Mouse (Mus musculus): ENCODE measurements around the gene Wnt7b. TPM values are rescaled to one million over a fixed set of nuclear protein-coding genes. Genes with fewer than 3 reads are reported as not detected.

Gene Wnt7b
- polyA plus RNA-seq, 1 experiment from 2014 or later: 38.0 TPM

DNA sequence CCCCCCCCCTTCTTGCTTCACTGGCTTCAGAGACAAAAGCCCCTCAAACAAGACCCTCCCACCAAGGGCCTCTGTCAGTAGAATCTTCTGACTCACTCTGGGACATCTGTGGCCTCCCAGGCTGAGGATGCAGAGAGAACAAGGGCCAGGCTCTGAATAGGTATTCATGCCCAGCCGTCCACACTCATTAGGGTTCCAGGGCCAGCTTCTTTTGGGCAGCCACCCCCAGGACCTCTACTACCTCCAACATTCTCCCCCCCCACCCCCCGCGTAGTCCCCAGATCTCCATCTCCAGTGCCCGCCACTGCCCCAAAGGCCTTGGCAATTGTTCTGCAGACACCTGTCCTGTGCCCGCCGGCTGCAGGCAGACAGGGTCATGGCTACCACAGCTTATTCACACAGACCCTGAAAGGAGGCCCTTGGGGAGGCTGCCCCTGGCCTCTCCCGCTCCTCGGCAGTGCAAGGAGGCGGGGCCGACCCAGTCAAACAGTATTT is 84.2 kb downstream of the Wnt7b start:
- 8% methylated on average over 10 of the region's 10 CpGs for WGBS
- ATAC-seq (ENCODE audit: low FRiP score, low TSS enrichment) (peak; percentile 68; the same call in 1 of the 2 replicates), DNase-seq (peak; percentile 71)
- Histone ChIP-seq H3K4me2 (ENCODE audit: low read length) (no peak overlapping the region), H3K9ac (replicated peaks; ENCODE audit: low read length) (no peak overlapping the region), H3K4me3 (replicated peaks; ENCODE audit: low read depth, low read length) (no peak overlapping the region), H3K27me3 (ENCODE audit: control insufficient read depth, insufficient read depth, low read length) (no peaks in the 10 kb centered on the region), H3K9me3 (ENCODE audit: control insufficient read depth, low read length) (no peaks in the 10 kb centered on the region), H3K27ac (replicated peaks; ENCODE audit: low read depth, low read length) (peak overlapping the region; percentile 49), H3K36me3 (ENCODE audit: control insufficient read depth, insufficient read depth, low read length) (no peaks in the 10 kb centered on the region), H3K4me1 (ENCODE audit: control insufficient read depth, insufficient read depth, low read length) (peaks cover 24% of the 10 kb centered on the region)

DNA sequence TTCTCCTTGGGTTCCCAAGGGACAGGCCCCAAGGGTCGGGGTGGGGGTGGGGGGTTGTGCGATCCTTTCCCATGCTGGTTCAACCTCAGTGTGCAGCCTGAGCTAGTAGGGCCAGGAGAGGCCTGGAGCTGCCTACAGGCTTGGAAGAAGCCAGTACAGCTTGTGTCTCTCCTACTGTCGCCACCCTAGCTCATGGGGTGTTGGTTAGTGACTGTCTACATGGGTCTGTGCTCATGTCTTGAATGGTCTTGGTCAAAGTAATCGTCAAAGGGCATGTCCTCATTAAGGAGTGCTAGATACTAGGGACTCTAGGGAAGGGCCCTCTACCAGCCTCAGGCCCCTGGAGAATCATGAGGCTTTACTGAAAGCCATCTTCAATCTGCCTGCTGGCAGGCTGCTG is 84.7 kb downstream of the Wnt7b start:
- Histone ChIP-seq H3K27ac (replicated peaks; ENCODE audit: low read depth, low read length) (peak overlapping the region; percentile 63), H3K27me3 (ENCODE audit: control insufficient read depth, insufficient read depth, low read length) (no peaks in the 10 kb centered on the region), H3K36me3 (ENCODE audit: control insufficient read depth, insufficient read depth, low read length) (no peaks in the 10 kb centered on the region), H3K4me3 (replicated peaks; ENCODE audit: low read depth, low read length) (no peak overlapping the region), H3K9ac (replicated peaks; ENCODE audit: low read length) (no peak overlapping the region), H3K4me1 (ENCODE audit: control insufficient read depth, insufficient read depth, low read length) (peaks cover 24% of the 10 kb centered on the region), H3K9me3 (ENCODE audit: control insufficient read depth, low read length) (no peaks in the 10 kb centered on the region), H3K4me2 (ENCODE audit: low read length) (no peak overlapping the region)
- DNase-seq (no peak), ATAC-seq (ENCODE audit: low FRiP score, low TSS enrichment) (peak; percentile 57; the same call in 1 of the 2 replicates)
- 71% methylated on average over 4 of the region's 4 CpGs for WGBS

DNA sequence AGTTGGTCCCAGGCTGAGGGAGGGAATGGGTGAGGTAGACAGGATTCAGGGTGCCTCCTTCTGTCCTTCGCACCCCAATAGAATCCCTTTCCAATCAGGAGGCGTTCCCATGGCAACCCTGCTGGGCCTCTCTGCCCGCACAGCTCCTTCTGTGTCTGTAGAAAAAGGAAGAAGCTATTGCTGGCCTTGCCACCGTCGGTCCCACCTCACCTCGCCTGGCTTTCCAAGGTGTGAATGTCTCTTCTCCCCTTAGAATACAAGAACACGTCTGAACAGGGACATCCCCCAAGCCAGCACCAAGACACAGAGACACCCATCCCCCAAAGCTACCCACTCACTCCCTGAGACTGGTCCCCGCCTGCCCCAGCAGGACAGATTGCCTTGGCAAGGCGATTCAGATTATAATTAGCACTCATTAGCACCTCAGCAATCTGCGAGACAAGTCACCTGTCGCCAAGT is 88.1 kb downstream of the Wnt7b start:
- peak; percentile 79 for DNase-seq
- H3K36me3 ChIP-seq (ENCODE audit: control insufficient read depth, insufficient read depth, low read length): no peaks in the 10 kb centered on the region
- WGBS: 4% methylated on average over 11 of the region's 11 CpGs

DNA sequence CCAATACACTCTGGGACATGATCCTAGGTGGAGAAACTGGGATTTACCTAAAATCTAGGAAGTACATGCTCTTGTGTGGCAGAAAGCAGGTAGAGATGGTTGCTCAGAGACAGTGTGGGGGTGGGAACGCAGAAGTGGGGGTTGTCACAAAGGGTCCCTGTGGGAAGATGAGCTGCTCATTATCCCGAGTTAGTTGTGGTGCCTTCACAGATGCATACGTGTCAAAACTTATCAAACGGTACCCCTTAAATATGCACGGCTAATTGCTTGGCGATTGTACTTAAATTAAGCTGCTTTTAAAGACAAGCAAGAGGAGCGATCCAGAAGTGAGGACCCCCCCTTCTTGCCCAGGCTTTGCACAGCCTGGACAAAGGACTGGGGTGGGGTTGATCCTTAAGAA is 92.5 kb downstream of the Wnt7b start:
- WGBS: 42% methylated on average over 7 of the region's 7 CpGs

More for the DNA sequence above, 88.1 kb downstream of the Wnt7b start:
- Histone ChIP-seq H3K27me3 (ENCODE audit: control insufficient read depth, insufficient read depth, low read length) (no peaks in the 10 kb centered on the region), H3K4me1 (ENCODE audit: control insufficient read depth, insufficient read depth, low read length) (peaks cover 30% of the 10 kb centered on the region), H3K27ac (replicated peaks; ENCODE audit: low read depth, low read length) (peak overlapping the region; percentile 15; the same call in 1 of the 2 replicates), H3K9me3 (ENCODE audit: control insufficient read depth, low read length) (no peaks in the 10 kb centered on the region), H3K9ac (replicated peaks; ENCODE audit: low read length) (no peak overlapping the region), H3K4me2 (ENCODE audit: low read length) (no peak overlapping the region), H3K4me3 (replicated peaks; ENCODE audit: low read depth, low read length) (no peak overlapping the region)
- peak; percentile 34; the same call in 1 of the 2 replicates for ATAC-seq (ENCODE audit: low FRiP score, low TSS enrichment)

DNA sequence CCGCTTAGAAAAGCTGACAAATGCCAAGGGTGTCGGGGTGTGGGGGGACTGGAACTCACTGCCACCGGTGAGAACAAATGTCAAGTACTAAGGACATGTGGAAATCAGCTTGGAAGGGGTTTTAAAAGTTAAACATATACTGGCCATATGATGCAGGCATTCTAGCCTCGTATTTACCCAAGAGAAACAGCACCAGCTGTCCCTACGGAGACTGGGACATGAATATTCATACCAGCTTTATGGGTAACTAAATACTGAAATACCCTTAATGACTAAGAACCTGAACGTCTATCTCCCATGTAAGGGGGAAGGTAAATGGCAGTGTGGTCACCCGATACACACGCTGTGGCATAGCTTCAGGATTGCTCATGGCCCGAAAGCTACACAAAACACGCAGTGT is 93.4 kb downstream of the Wnt7b start:
- peaks cover 9% of the 10 kb centered on the region for H3K4me1 ChIP-seq (ENCODE audit: control insufficient read depth, insufficient read depth, low read length)
- WGBS: 79% methylated on average over 10 of the region's 10 CpGs
- no peaks in the 10 kb centered on the region for H3K27me3 ChIP-seq (ENCODE audit: control insufficient read depth, insufficient read depth, low read length)
- 0 out of 2 replicates have a peak, but pooled peaks cover 3% of the 10 kb centered on the region for H3K9me3 ChIP-seq (ENCODE audit: control insufficient read depth, low read length)
- no peak for ATAC-seq (ENCODE audit: low FRiP score, low TSS enrichment)
- DNase-seq: no peak
- no peak overlapping the region for H3K4me2 ChIP-seq (ENCODE audit: low read length)
- no peak overlapping the region for H3K4me3 ChIP-seq (replicated peaks; ENCODE audit: low read depth, low read length)
- H3K27ac ChIP-seq (replicated peaks; ENCODE audit: low read depth, low read length): no peak overlapping the region
- no peaks in the 10 kb centered on the region for H3K36me3 ChIP-seq (ENCODE audit: control insufficient read depth, insufficient read depth, low read length)
- H3K9ac ChIP-seq (replicated peaks; ENCODE audit: low read length): no peak overlapping the region

More for the DNA sequence above, 92.5 kb downstream of the Wnt7b start:
- Histone ChIP-seq H3K4me3 (replicated peaks; ENCODE audit: low read depth, low read length) (no peak overlapping the region), H3K27ac (replicated peaks; ENCODE audit: low read depth, low read length) (no peak overlapping the region), H3K4me1 (ENCODE audit: control insufficient read depth, insufficient read depth, low read length) (peaks cover 17% of the 10 kb centered on the region), H3K9ac (replicated peaks; ENCODE audit: low read length) (no peak overlapping the region), H3K9me3 (ENCODE audit: control insufficient read depth, low read length) (0 out of 2 replicates have a peak, but pooled peaks cover 3% of the 10 kb centered on the region), H3K4me2 (ENCODE audit: low read length) (no peak overlapping the region), H3K27me3 (ENCODE audit: control insufficient read depth, insufficient read depth, low read length) (no peaks in the 10 kb centered on the region), H3K36me3 (ENCODE audit: control insufficient read depth, insufficient read depth, low read length) (no peaks in the 10 kb centered on the region)
- DNase-seq (peak; percentile 37), ATAC-seq (ENCODE audit: low FRiP score, low TSS enrichment) (no peak)

Other genes starting within 250 kb of the Wnt7b start
- 528 and 574 TPM in 2 replicates for gene Atxn10, start 246.2 kb downstream of the Wnt7b start, polyA plus RNA-seq (2014; fragmentation: Nextera tagmentation; extraction: Ambion mirVana)
- gene 7530416G11Rik, start 79.2 kb downstream of the Wnt7b start, polyA plus RNA-seq (2014; fragmentation: Nextera tagmentation; extraction: Ambion mirVana): not detected in 2 replicates
- 0.89 and 1.2 TPM in 2 replicates for gene Ppara, start 152.5 kb upstream of the Wnt7b start, polyA plus RNA-seq (2014; fragmentation: Nextera tagmentation; extraction: Ambion mirVana)
- gene Cdpf1, start 229.2 kb upstream of the Wnt7b start, polyA plus RNA-seq (2014; fragmentation: Nextera tagmentation; extraction: Ambion mirVana): 17.9 and 19.4 TPM in 2 replicates
- 0.16 TPM in 1 of 2 replicates, not detected in the other for gene Pkdrej, start 239.3 kb upstream of the Wnt7b start, polyA plus RNA-seq (2014; fragmentation: Nextera tagmentation; extraction: Ambion mirVana)
- 2.8 and 2.9 TPM in 2 replicates for gene Ttc38, start 249.8 kb upstream of the Wnt7b start, polyA plus RNA-seq (2014; fragmentation: Nextera tagmentation; extraction: Ambion mirVana)